Mouse (Mus musculus): ENCODE data around the gene Arl15.

DNA sequence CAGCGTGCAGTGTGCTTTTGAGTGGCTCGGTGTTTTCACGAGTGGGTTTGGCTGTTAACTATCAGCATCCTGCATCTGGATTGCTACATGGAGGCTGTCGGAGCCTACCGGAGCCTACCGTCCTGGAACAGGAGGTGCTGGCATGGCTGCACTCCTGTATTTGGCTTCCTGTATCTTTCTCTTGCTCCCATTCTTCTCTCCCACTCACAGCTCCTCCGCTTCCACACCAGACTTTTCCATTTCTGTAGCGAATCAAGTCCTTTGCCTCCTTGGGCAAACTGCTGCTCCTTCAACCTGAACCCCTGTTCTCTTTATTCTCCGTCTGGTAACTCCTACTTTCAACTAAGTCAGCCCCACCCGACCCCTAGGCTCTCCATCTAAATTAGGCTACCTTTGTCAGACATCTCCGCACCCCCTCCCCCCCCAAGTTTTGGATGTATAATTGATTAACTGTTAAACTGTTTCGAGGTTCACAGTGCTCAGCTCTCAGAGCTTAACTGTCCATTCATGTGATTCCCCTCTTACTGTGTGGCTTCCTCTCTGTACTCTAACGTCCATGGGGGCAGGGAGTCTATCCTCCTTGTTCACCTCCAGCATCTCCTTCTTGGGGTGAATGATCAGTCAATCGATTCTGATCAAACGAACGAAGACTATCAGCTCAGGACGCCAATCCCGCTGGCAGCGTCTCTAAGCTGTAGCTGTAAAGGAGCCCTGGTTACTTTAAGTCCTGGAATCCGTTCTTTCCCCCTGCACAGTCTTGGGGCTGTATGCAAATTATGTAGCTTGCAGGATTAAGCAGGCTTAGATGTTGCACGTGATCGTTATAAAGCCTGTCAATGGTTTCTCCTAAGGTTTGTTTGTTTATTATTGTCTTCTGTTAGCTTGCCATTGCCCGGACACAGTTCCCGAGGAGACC, 95.1 kb downstream of the Arl15 start:
- no peak for TF ChIP-seq CTCF (IDR thresholded peaks at IDR 0.05; ENCODE audit: low read depth, low read length)
- no peak for TF ChIP-seq POLR2A (IDR thresholded peaks at IDR 0.05; ENCODE audit: borderline replicate concordance, low read depth, low read length)
